Mouse (Mus musculus) Muller cell, postnatal 12 days (primary cell): ENCODE data around the gene Spata46.

Experiments used
- DNase-seq: peaks from one replicate; pipeline ENCODE4 v3.0.0-alpha.2; 2015; ENCODE audit errors: inconsistent ontology term

The Spata46 gene

DNA sequence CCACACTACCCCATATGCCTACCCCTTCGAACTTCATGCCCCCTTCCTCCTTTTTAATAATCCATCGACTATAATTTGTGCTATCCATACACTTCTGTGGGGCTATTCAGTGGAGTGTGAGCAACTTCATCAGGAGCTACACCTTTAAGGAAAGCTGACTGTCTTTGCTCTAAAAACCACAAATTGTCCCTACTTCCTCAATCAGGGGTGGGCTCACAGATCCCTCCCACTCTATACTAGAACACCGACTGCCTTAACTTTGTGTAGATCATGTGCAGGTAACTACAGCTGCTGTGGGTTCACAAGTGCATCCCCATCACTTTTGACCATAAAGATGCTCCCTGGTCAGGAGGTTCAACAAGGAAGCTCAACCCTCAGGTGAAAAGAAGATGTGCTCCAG is 31.3 kb downstream of the Spata46 start:
- no peak for DNase-seq

DNA sequence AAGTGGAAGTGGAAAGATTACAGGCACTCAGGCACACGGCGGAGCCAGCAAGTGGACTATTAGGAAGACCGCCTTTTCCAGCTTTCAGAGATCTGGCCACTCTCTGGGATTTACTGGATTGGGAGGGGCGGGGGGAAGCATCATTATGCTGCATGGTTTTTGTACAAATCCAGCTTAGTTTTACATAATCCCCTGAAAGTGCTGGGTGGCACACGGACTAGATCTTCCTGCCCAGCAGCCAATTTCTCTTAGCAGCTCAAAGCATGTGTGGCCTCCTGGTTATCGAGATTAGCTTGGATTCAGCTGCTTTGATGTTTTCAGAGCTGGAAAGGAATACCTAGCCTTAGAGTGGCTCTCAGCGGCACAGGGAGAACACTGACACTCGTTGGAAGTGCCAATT is 34.5 kb downstream of the Spata46 start:
- no peak for DNase-seq

DNA sequence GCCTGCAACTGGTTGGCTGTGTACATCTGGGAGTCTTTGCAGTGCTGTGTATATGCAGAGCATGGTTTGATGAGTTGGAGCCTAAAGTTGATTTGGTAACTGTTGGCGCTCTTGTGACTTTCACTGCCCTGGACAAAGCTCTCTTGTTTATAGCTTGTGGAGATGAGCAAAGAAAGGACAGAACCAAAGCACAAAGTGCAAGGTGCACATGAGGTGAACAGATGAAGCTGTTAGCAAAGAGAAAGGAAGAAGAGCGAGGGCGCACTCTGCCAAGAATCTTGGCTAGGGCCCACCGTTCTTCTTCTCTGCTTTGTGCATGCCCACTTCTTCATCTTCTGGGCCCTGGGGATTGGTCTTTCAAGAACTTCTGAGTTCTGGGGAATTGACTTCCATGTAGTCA is 35.3 kb downstream of the Spata46 start:
- no peak for DNase-seq

DNA sequence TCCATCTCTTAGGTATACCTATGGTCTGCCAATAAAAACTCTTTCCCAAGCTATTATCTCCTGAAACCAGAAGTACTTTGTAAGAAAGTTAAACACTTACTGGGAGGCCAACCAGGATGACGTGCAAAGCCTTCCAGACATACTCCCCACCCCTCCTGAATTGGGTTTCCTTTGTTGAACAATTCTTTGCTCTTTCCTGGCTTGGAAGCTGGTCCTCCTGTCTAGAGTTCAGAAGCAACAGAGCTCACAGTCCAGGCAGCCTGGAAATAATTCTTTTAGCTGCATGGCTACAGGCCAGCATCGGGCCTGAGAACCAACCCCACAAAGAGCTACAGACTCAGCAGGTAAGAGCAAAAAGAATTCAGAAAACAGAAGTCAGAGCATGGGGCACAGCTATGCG is 37.7 kb downstream of the Spata46 start:
- peak; percentile 17 for DNase-seq

DNA sequence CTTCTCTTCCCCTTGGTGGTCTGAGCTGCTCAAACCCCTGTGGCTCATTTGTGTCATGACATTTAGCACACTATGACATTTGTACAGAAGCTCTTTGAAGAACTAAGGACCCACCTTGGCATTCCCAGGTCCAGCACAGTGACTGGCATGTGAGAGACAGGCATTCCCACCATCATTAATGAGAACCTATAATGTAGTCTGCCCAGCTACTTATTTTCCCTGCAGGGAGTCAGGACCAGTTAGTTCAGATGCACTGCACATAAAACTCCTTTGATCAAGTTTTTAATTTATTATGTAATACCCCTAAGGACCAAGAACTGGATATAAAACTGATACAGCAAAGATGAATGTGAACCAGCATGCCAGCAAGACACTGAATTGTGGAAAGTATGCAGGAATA is 42.5 kb downstream of the Spata46 start:
- DNase-seq = no peak

DNA sequence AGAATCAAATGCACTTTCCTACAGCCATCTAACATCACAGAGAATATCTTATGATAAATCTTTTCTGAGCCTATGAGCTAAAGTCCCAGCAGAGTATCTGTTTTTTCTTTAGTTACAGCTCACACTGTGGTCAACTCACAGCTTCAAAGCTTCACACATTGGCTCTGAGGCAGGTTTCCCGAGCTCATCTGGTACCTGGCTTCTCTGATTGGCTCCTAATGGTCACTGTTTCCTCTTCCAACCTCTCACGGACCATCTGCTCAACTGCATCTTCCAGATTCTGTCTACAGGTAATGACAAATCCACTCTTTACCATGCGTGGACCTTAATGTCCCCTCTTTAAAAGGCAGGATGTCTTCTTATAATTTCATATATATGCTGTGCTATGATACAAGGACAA is 44.7 kb downstream of the Spata46 start:
- no peak for DNase-seq

DNA sequence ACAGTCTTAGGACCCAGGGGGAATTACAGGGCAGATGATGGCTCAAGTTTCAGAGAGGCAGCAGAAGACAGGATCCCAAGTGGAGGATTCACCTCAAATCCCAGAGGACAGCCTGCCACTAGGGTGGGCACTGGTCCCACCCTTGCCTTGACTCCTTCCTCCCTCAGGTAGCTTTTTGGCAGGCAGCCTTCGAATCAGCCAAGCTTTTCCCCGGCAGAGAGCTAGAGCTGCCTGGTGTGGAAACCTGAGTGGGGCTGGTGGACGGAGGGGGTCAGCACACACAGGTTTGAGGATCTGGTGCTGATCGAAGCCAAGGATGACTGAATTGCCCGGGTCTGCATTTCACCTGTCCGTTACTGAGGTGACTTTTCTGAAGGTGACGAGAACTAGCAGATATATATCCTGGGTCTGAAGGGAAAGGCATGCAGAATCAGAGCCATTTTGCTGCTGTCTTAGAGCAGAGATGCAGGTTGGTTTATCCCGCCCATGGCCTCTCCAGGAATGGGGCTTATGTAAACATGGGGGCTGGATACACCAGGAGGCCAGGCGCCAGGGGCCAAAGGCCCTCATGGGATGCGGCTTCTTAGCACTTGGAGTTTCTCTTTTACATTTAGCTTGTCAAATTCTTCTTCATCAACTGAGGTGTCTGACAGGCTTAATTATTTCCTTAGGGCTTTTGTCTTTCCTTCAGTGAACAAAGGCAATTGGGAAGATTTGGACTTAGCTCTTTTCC is 51.7 kb downstream of the Spata46 start:
- DNase-seq = no peak
